Mouse (Mus musculus) limb, embryonic 13.5 days (tissue): ENCODE results near the gene Trp53i11. TPM values are rescaled to one million over a fixed set of nuclear protein-coding genes. Genes with fewer than 3 reads are reported as not detected.

Experiments
- ATAC-seq: fragments of 200-750 bp; cut with Nextera tagmentation; 2 replicates; pipeline ENCODE4 v1.8.0; 2017; ENCODE audit warnings: low read depth, moderate number of reproducible peaks, moderate TSS enrichment; ENCODE audit not compliant: low FRiP score
- H3K27ac ChIP-seq: fragments of 300-500 bp; sonication (generic); 2 replicates; pipeline ENCODE4 v1.5.1; 2015; ENCODE audit warnings: inconsistent platforms, mild to moderate bottlenecking, moderate library complexity
- H3K27me3 ChIP-seq: fragments of 300-500 bp; sonication (generic); 2 replicates; pipeline ENCODE4 v1.6.1; 2015; ENCODE audit warnings: mild to moderate bottlenecking, inconsistent platforms
- H3K36me3 ChIP-seq: fragments of 300-500 bp; sonication (generic); 2 replicates; pipeline ENCODE4 v1.6.1; 2015; ENCODE audit warnings: inconsistent platforms, mild to moderate bottlenecking, moderate library complexity
- H3K4me1 ChIP-seq: fragments of 300-500 bp; sonication (generic); 2 replicates; pipeline ENCODE4 v1.6.1; 2015; ENCODE audit warnings: inconsistent platforms
- H3K4me2 ChIP-seq: fragments of 300-500 bp; sonication (generic); replicated peaks from 2 replicates; pipeline ENCODE4 v1.6.1; 2015; ENCODE audit warnings: inconsistent platforms, mild to moderate bottlenecking, moderate library complexity
- H3K4me3 ChIP-seq: fragments of 300-500 bp; sonication (generic); 2 replicates; pipeline ENCODE4 v1.5.1; 2015; ENCODE audit warnings: moderate library complexity, mild to moderate bottlenecking, inconsistent platforms
- H3K9ac ChIP-seq: fragments of 300-500 bp; sonication (generic); 2 replicates; pipeline ENCODE4 v1.6.1; 2015; ENCODE audit warnings: mild to moderate bottlenecking, inconsistent platforms
- H3K9me3 ChIP-seq: fragments of 300-500 bp; sonication (generic); 2 replicates; pipeline ENCODE4 v1.6.1; 2016; ENCODE audit warnings: inconsistent platforms
- WGBS: fragments of 180-500 bp; shearing (Covaris S2); methylation state at CpG from one replicate; pipeline ENCODE4 v1.1.7; 2015; 5-methylcytosine and 5-hydroxymethylcytosine counted together
- polyA plus RNA-seq: library from polyadenylated mRNA; unstranded; fragments of >200 nt; fragmentation: Nextera tagmentation; extraction: Ambion mirVana; gene quantifications from 2 replicates; pipeline ENCODE4 v1.2.1, GENCODE M21; 2015

The Trp53i11 gene
- polyA plus RNA-seq, 1 experiment from 2014 or later, result 24.6 TPM

- no peak for ATAC-seq
- Histone ChIP-seq H3K36me3 (no peaks in the 10 kb centered on the region), H3K4me3 (no peak overlapping the region), H3K9me3 (no peaks in the 10 kb centered on the region), H3K27ac (no peak overlapping the region), H3K27me3 (peaks cover 81% of the 10 kb centered on the region), H3K4me1 (peaks cover 50% of the 10 kb centered on the region), H3K9ac (no peak overlapping the region), H3K4me2 (no peak overlapping the region)
- 43% methylated on average over 2 of the region's 2 CpGs for WGBS
Observed at GRCm38 (mm10) chr2:93175721-93176120, 11.6 kb upstream of the Trp53i11 start.

GRCm38 (mm10) chr2:93176193-93176798 lies 11.1 kb upstream of the Trp53i11 start:
- H3K36me3 ChIP-seq, result no peaks in the 10 kb centered on the region
- peaks cover 80% of the 10 kb centered on the region for H3K27me3 ChIP-seq
- H3K4me3 ChIP-seq, result no peak overlapping the region
- H3K4me1 ChIP-seq, result peaks cover 50% of the 10 kb centered on the region
- peak overlapping the region; percentile 43 for H3K4me2 ChIP-seq
- no peak overlapping the region for H3K27ac ChIP-seq
- H3K9ac ChIP-seq, result no peak overlapping the region
- WGBS, result 22% methylated on average over 4 of the region's 4 CpGs
- H3K9me3 ChIP-seq, result no peaks in the 10 kb centered on the region
- ATAC-seq, result no peak

- Histone ChIP-seq H3K9me3 (no peaks in the 10 kb centered on the region), H3K4me1 (peaks cover 50% of the 10 kb centered on the region), H3K27me3 (peaks cover 81% of the 10 kb centered on the region), H3K36me3 (no peaks in the 10 kb centered on the region), H3K4me3 (no peak overlapping the region), H3K9ac (no peak overlapping the region), H3K27ac (no peak overlapping the region), H3K4me2 (peak overlapping the region; percentile 43)
- 1% methylated on average over 17 of the region's 17 CpGs for WGBS
- no peak; the same call in 1 of the 2 replicates for ATAC-seq
Observed at GRCm38 (mm10) chr2:93176871-93177667, 10.3 kb upstream of the Trp53i11 start.

DNA sequence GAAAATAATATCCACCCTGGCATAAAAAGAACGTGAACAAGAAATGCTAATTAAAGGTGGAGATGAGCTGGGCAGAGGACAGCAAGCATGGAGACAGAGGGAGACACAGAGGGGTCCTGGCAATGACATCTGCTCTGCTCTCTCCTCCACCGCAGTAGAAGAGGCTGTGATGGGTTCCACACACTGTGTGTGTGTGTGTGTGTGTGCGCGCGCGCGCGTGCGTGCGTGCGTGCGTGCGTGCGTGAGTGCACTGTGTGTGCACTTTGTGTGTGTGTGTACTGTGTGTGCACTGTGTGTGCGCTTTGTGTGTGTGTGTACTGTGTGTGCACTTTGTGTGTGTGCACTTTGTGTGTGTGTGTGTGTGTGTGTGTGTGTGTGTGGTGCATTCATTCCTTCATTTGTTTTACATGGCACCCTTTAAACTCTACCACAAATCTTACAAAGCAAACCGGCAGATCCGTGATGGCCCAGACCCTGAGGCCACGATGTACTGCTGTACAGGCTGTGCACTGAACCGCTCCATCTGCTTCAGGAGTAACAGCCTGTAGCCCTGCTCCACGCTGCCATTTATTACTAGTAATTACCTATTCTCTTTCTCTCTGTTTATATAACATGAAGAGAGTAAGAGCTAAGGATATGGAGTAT lies 9.6 kb upstream of the Trp53i11 start:
- no peaks in the 10 kb centered on the region for H3K9me3 ChIP-seq
- no peak overlapping the region for H3K4me2 ChIP-seq
- no peak overlapping the region for H3K9ac ChIP-seq
- H3K4me1 ChIP-seq, result peaks cover 50% of the 10 kb centered on the region
- H3K27me3 ChIP-seq, result peaks cover 81% of the 10 kb centered on the region
- no peak for ATAC-seq
- no peaks in the 10 kb centered on the region for H3K36me3 ChIP-seq
- no peak overlapping the region for H3K4me3 ChIP-seq
- WGBS, result 77% methylated on average over 20 of the region's 20 CpGs
- no peak overlapping the region for H3K27ac ChIP-seq

DNA sequence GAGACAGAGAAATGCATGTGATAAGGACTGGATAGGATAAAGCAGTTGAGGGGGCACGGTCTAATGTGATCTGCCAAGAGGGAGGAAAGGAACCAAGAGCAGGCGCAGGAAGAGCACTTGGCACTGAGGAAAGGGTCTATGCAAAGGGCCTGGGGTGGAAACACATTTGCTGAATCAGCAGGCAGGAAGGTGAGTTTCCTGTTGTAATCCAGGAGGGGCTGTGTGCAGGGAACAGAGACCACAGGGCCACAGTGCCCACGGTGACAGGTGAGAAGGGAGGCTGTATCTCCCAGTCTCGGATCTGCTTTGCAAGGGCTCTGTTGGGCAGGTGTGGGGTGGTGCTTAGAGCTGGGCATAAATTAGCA lies 9.1 kb upstream of the Trp53i11 start:
- Histone ChIP-seq H3K4me1 (peaks cover 50% of the 10 kb centered on the region), H3K9ac (no peak overlapping the region), H3K9me3 (no peaks in the 10 kb centered on the region), H3K27ac (no peak overlapping the region), H3K27me3 (peaks cover 81% of the 10 kb centered on the region), H3K4me3 (no peak overlapping the region), H3K4me2 (no peak overlapping the region), H3K36me3 (no peaks in the 10 kb centered on the region)
- ATAC-seq, result no peak
- 83% methylated on average over 4 of the region's 4 CpGs for WGBS

DNA sequence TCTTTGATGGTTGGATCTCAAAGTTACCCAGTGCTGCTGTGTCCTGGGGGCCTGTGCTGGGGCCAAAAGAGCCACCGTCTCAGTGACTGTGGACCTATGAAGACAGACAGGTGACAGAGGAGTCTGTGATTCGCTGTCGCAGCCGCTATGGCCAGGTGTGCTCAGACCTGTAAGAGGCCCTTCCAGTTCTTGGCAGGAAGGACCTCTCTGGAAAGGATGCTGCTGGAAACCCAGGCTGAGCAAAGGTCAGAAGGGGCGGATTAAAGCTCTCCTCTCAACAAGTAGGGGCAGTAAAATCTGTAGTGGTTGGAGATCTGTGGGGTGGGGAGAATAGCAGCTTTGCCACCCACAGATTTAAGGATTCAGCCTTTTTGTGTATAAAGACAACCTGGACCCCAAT lies 7.7 kb upstream of the Trp53i11 start:
- ATAC-seq, result no peak
- peaks cover 84% of the 10 kb centered on the region for H3K27me3 ChIP-seq
- no peaks in the 10 kb centered on the region for H3K36me3 ChIP-seq
- no peak overlapping the region for H3K4me3 ChIP-seq
- H3K4me2 ChIP-seq, result peak overlapping the region; percentile 63; the same call in 1 of the 2 replicates
- no peaks in the 10 kb centered on the region for H3K9me3 ChIP-seq
- 49% methylated on average over 5 of the region's 5 CpGs for WGBS
- H3K27ac ChIP-seq, result no peak overlapping the region
- peaks cover 43% of the 10 kb centered on the region for H3K4me1 ChIP-seq
- H3K9ac ChIP-seq, result no peak overlapping the region

- H3K9me3 ChIP-seq, result no peaks in the 10 kb centered on the region
- 1% methylated on average over 39 of the region's 41 CpGs for WGBS
- no peaks in the 10 kb centered on the region for H3K36me3 ChIP-seq
- no peak overlapping the region for H3K27ac ChIP-seq
- peak overlapping the region; percentile 35 for H3K4me3 ChIP-seq
- H3K9ac ChIP-seq, result peak overlapping the region; percentile 68
- peak overlapping the region; percentile 63 for H3K4me2 ChIP-seq
- H3K4me1 ChIP-seq, result peaks cover 36% of the 10 kb centered on the region
- peaks cover 89% of the 10 kb centered on the region for H3K27me3 ChIP-seq
- ATAC-seq, result no peak
Observed at GRCm38 (mm10) chr2:93180077-93180844, 7.1 kb upstream of the Trp53i11 start.

DNA sequence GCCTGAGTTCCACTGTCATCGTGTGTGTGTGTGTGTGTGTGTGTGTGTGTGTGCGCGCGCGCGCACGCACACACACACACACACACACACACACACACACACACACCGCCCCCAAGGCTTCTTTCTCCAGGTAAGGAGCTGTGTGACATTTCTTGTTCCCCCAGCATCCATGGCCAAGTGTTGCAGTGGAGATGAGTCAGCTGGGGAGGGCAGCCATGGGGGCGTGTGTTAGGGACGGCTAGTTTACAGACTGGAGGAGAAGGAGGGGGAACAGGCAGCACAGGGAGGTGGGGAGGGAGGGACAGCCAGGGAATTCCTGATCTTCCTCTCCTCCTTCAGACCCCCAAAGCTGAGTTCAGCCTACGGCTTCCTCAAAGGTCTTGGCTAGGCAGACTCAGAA lies 4.5 kb upstream of the Trp53i11 start:
- Histone ChIP-seq H3K4me2 (no peak overlapping the region), H3K4me1 (peaks cover 15% of the 10 kb centered on the region), H3K9ac (no peak overlapping the region), H3K9me3 (no peaks in the 10 kb centered on the region), H3K36me3 (no peaks in the 10 kb centered on the region), H3K4me3 (no peak overlapping the region), H3K27ac (no peak overlapping the region), H3K27me3 (peaks cover 90% of the 10 kb centered on the region)
- no peak for ATAC-seq
- 66% methylated on average over 8 of the region's 11 CpGs for WGBS

DNA sequence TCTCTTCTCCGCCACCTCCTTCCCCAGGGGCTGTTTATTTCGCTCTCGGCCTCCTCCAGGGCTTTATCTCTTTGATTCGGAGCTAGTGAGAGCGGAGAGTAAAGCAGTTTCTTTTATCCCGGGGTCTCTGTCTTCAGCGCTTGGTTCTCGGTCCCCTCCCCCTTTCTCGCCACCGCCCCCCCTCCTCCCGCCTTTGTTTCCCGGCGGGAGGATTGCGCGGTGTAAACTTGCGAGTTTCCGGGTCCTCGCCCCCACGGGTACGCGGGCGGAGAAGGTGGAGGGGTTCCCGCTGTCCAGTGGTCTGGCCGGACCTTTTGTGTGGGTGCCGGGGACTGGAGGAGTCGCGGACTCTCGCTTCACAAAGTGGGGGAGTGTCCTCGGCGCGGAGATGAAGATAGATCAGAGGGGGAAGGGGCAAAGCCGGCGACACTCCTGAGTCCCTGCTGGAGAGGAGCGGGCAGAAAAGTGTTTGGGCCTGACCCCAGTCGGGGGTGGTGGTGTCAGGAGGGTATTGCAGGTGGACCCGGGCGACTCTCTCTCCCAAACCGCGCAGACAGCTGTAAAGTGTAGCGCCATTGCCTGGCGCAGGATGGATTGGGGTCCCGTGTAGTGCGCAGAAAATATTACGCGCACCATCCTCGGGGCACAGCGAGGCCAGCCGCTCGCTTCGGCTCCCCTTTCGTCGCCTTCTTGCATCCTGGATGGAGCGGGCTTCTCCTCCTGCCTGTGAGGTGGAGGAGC lies 842 bp downstream of the Trp53i11 start:
- 1% methylated on average over 53 of the region's 53 CpGs for WGBS
- no peak for ATAC-seq
- peaks cover 47% of the 10 kb centered on the region for H3K27me3 ChIP-seq

DNA sequence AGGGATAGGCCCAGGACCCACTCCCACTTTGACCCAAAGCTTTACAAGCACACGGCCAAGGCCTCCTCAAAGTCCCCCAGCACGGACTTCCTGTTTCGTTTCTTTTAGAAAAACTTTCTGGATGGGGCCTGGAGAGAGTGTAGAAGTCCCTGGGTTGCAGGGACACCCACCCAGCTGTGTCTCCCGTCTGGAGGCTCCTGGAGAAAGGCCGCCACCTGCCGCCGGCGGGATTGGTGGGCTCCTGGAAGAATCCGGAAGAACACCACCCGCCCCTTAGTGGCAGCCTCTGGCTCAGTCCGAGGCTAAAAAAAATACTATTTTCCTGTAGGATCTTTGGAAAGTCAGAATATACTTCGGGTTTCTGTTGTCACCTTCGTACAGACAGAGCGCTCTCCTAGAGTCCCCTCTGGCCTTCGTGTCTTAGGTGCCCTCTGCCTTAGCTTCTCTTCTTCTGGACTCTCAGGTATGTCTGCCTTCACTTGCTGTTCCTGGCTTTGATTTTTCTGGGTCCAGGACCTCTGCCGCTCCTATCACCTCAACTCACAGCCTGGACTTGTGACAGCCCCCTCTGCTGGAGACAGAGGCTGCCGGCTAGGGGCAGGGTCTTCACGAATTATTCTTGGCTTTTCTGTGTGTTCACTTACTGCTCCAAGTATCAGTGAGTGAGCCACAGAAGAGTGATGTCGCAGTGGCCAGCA lies 1.6 kb downstream of the Trp53i11 start:
- peak; percentile 27; the same call in 1 of the 2 replicates for ATAC-seq
- Histone ChIP-seq H3K4me2 (peak overlapping the region; percentile 100), H3K9me3 (no peaks in the 10 kb centered on the region), H3K27ac (peak overlapping the region; percentile 40; the same call in 1 of the 2 replicates), H3K27me3 (peaks cover 41% of the 10 kb centered on the region), H3K9ac (peak overlapping the region; percentile 83), H3K4me1 (peaks cover 32% of the 10 kb centered on the region), H3K36me3 (no peaks in the 10 kb centered on the region), H3K4me3 (peak overlapping the region; percentile 69)
- WGBS, result 8% methylated on average over 19 of the region's 19 CpGs

More for the DNA sequence above, 842 bp downstream of the Trp53i11 start:
- no peaks in the 10 kb centered on the region for H3K36me3 ChIP-seq
- peaks cover 32% of the 10 kb centered on the region for H3K4me1 ChIP-seq
- H3K9ac ChIP-seq, result peak overlapping the region; percentile 83
- H3K4me3 ChIP-seq, result peak overlapping the region; percentile 69
- peak overlapping the region; percentile 40; the same call in 1 of the 2 replicates for H3K27ac ChIP-seq
- no peaks in the 10 kb centered on the region for H3K9me3 ChIP-seq
- H3K4me2 ChIP-seq, result peak overlapping the region; percentile 100
